Mouse (Mus musculus) midbrain, embryonic 14.5 days (tissue): ENCODE measurements around the gene Pcp4l1. TPM values are rescaled to one million over a fixed set of nuclear protein-coding genes. Genes with fewer than 3 reads are reported as not detected.

Source experiments
- ATAC-seq: fragments of 200-750 bp; cut with Nextera tagmentation; 2 replicates; pipeline ENCODE4 v1.8.0; 2017; ENCODE audit warnings: moderate number of reproducible peaks, moderate library complexity; ENCODE audit not compliant: low FRiP score, low TSS enrichment
- DNase-seq: peaks from one replicate; pipeline ENCODE4 v3.0.0-alpha.2; 2015
- H3K27ac ChIP-seq: fragments of 300-500 bp; sonication (generic); replicated peaks from 2 replicates; pipeline ENCODE4 v1.5.1; 2014; ENCODE audit warnings: mild to moderate bottlenecking, low read depth, low read length, moderate library complexity
- H3K27me3 ChIP-seq: fragments of 300-500 bp; sonication (generic); 2 replicates; pipeline ENCODE4 v1.6.1; 2014; ENCODE audit warnings: low read length, control low read depth, mixed read lengths; ENCODE audit not compliant: control insufficient read depth, insufficient read depth
- H3K36me3 ChIP-seq: fragments of 300-500 bp; sonication (generic); 2 replicates; pipeline ENCODE4 v1.6.1; 2014; ENCODE audit warnings: low read length, control low read depth; ENCODE audit not compliant: control insufficient read depth, insufficient read depth
- H3K4me1 ChIP-seq: fragments of 300-500 bp; sonication (generic); 2 replicates; pipeline ENCODE4 v1.6.1; 2014; ENCODE audit warnings: mild to moderate bottlenecking, antibody characterized with exemption, low read length, control low read depth; ENCODE audit not compliant: control insufficient read depth, insufficient read depth
- H3K4me2 ChIP-seq: fragments of 300-500 bp; sonication (generic); 2 replicates; pipeline ENCODE4 v1.6.1; 2014; ENCODE audit warnings: mild to moderate bottlenecking, low read length, moderate library complexity
- H3K4me3 ChIP-seq: fragments of 300-500 bp; sonication (generic); replicated peaks from 2 replicates; pipeline ENCODE4 v1.5.1; 2014; ENCODE audit warnings: low read depth, low read length
- H3K9ac ChIP-seq: fragments of 300-500 bp; sonication (generic); replicated peaks from 2 replicates; pipeline ENCODE4 v1.6.1; 2014; ENCODE audit warnings: mild to moderate bottlenecking, low read length, moderate library complexity
- H3K9me3 ChIP-seq: fragments of 300-500 bp; sonication (generic); 2 replicates; pipeline ENCODE4 v1.6.1; 2016; ENCODE audit warnings: low read length, control low read depth, mixed read lengths; ENCODE audit not compliant: control insufficient read depth
- WGBS: fragments of 180-500 bp; shearing (Covaris S2); extraction: QIAGEN DNeasy Blood & Tissue Kit; methylation state at CpG from one replicate; pipeline ENCODE4 v1.1.7; 2014; 5-methylcytosine and 5-hydroxymethylcytosine counted together
- polyA plus RNA-seq: library from polyadenylated mRNA; unstranded; fragments of >200 nt; fragmentation: Nextera tagmentation; extraction: Ambion mirVana; gene quantifications from 2 replicates; pipeline ENCODE4 v1.2.1, GENCODE M21; 2014

Gene Pcp4l1
- polyA plus RNA-seq, 1 experiment from 2014 or later, result 20.0 TPM

DNA sequence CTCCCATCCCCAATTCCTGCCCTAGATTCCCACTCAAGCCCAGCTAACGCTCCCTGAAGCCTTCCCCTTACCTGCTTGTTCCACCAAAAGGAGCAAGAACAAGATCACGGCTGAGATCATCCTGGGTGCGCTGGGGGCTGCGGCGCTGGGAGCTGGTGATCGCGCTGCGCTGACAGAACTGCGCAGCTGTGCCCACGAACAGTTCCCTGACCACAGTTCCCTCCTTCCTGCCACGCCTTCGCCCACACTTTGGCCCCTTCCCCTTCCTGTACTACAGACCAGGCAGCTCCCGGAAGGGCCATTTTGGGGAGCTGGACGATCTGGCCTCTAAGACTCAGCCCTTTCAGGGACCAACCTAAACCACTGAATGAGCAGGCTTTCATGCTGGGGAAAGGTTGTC lies 38.1 kb upstream of the Pcp4l1 start, which contains the start of gene Fcer1g:
Fcer1g (minus strand) TSS at position 240 of the 400 bp plus-strand sequence.
- peaks cover 55% of the 10 kb centered on the region for H3K36me3 ChIP-seq
- no peak within 1 kb of the TSS for H3K9ac ChIP-seq
- H3K4me2 ChIP-seq, result no peak within 1 kb of the TSS
- H3K4me1 ChIP-seq, result no peaks in the 10 kb centered on the region
- 92% methylated on average over 14 of the region's 14 CpGs for WGBS
- no peaks in the 10 kb centered on the region for H3K27me3 ChIP-seq
- DNase-seq (no peak), ATAC-seq (no peak)
- no peak within 1 kb of the TSS for H3K27ac ChIP-seq
- H3K4me3 ChIP-seq, result no peak within 1 kb of the TSS
- H3K9me3 ChIP-seq, result no peaks in the 10 kb centered on the region

DNA sequence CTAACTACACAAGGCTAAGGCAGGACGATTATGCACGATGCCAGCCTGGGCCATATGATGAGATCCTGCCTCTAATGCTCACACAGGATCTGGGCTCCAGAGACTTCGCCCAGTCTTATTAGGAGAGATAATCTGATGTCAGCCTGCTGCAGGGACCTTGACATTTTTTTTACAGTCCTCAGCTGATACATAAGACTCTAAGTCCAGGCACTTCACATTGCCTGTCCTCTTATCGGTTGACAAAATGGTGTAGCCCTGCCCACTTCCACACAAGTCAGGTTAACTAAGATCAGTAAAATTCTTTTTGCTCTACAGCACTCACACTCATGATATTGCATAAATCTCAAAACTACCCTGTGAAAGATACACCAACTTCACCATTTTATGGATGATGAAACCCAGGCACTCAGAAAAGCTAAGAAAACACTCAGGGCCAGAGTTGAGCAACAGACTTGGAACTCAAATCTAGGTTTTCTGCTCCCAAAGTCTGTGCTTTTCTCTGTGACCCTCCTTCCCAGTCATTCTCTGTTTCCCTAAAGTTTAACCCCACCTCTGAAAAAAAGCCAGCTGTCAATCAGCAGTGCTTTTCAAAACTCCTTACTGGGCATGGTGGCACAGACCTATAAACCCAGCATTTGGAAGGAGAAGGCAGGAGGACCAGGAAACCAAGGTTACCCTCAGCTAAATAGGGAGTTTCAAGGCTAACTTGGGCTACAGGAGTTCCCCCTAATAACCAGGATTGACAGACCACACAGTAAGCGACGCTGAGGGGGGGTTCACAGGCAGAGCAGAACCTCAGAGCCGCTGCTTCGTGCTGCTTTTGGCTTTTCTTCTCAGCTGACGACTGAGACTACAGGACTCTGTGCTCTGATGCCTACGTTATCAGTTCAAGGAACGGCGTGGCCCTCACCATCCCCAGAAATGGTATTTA lies 37.0 kb upstream of the Pcp4l1 start:
- ATAC-seq (no peak), DNase-seq (no peak)
- Histone ChIP-seq H3K27ac (no peak overlapping the region), H3K4me3 (no peak overlapping the region), H3K4me1 (no peaks in the 10 kb centered on the region), H3K9ac (no peak overlapping the region), H3K9me3 (no peaks in the 10 kb centered on the region), H3K36me3 (peaks cover 45% of the 10 kb centered on the region), H3K4me2 (no peak overlapping the region), H3K27me3 (no peaks in the 10 kb centered on the region)
- WGBS, result 85% methylated on average over 12 of the region's 12 CpGs

DNA sequence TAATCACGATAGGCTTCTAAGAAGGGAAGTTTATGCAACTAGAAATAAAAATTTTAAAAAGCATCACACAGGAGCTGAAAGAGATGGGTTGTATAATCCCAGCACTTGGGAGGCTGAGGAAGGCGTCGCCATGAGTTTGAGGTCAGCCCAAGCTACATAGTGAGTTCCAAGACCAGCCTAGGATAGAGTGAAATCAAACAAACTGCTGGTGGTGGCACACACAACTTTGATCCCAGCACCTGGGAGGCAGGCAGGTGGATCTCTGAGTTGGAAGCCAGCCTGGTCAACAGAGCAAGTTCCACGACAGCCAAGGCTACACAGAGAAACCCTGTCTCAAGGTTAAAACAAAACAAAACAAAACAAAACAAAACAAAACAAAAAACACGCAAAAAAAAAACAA lies 36.3 kb upstream of the Pcp4l1 start:
- WGBS, result 92% methylated on average over 5 of the region's 5 CpGs
- DNase-seq (no peak), ATAC-seq (no peak)
- Histone ChIP-seq H3K4me3 (no peak overlapping the region), H3K27me3 (no peaks in the 10 kb centered on the region), H3K27ac (no peak overlapping the region), H3K4me1 (no peaks in the 10 kb centered on the region), H3K36me3 (peaks cover 38% of the 10 kb centered on the region), H3K9me3 (no peaks in the 10 kb centered on the region), H3K9ac (no peak overlapping the region), H3K4me2 (no peak overlapping the region)

DNA sequence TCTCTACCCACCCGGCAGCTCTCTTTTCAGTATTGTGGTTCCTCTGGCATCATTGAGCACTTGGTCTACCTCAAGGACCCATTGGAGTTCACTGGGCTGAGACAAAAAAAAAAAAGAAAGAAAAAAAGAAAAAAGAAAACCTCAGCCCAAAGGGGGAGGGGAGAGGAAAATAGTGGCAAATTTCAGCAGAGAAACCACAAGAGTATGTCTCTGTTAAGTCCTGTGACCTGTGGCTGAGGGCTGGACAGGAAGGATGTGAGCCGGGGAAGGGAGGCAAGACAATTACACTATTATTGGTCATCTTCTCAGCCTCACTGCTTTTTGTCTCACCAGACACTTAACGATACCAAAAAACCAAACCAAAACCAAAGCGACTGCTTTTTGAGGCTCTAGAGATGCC lies 35.8 kb upstream of the Pcp4l1 start:
- Histone ChIP-seq H3K4me2 (no peak overlapping the region), H3K9ac (no peak overlapping the region), H3K9me3 (no peaks in the 10 kb centered on the region), H3K36me3 (peaks cover 33% of the 10 kb centered on the region), H3K4me1 (no peaks in the 10 kb centered on the region), H3K4me3 (no peak overlapping the region), H3K27ac (no peak overlapping the region), H3K27me3 (no peaks in the 10 kb centered on the region)
- ATAC-seq (no peak), DNase-seq (no peak)
- WGBS, result 76% methylated on average over 4 of the region's 4 CpGs

DNA sequence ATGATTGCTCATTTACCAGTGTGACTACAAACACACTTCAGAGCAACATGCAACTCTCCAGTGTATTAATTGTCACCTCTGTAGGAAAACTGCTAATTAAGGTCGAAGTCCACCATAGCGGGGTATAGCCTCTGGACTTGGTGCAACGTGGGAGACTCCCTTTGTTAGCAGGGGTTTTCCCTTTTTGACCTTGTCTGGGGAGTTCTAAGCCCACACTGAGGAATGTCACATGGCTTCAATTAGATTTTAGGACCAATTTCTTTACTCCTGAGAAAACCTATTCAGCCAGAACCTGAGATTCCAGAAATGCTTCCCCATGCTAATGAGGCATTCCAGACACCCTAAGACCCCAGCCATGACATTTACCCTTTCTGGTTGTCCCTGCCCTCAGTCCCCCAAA lies 34.1 kb upstream of the Pcp4l1 start:
- no peaks in the 10 kb centered on the region for H3K9me3 ChIP-seq
- H3K36me3 ChIP-seq, result peaks cover 17% of the 10 kb centered on the region
- DNase-seq, result no peak
- H3K27ac ChIP-seq, result no peak overlapping the region
- no peak overlapping the region for H3K4me2 ChIP-seq
- WGBS, result 65% methylated on average over 3 of the region's 3 CpGs
- no peaks in the 10 kb centered on the region for H3K4me1 ChIP-seq
- no peak overlapping the region for H3K4me3 ChIP-seq
- H3K27me3 ChIP-seq, result no peaks in the 10 kb centered on the region
- no peak overlapping the region for H3K9ac ChIP-seq
- ATAC-seq, result no peak

DNA sequence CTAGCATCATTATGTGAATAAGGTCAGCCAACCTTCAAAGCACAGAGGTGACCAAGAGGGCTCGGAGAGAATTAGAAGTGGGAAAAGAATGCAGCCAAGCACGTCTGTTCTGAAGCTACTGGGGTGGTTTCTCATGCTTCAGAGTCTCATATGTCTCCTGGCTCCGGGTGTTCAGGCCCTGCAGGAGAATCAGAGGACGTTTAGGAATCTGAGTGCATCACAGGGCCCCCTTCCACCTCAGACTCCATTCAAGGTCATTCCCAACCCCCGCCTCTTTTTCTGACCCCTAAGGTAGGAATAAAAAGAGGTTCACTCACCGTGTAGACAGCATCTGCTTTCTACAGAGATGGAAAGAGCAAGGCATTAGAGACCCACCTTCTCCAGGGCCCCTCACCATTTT lies 33.7 kb upstream of the Pcp4l1 start:
- Histone ChIP-seq H3K9ac (no peak overlapping the region), H3K4me3 (no peak overlapping the region), H3K4me2 (no peak overlapping the region), H3K36me3 (peaks cover 12% of the 10 kb centered on the region), H3K27ac (no peak overlapping the region), H3K4me1 (no peaks in the 10 kb centered on the region), H3K9me3 (no peaks in the 10 kb centered on the region), H3K27me3 (no peaks in the 10 kb centered on the region)
- ATAC-seq (no peak), DNase-seq (no peak)
- 30% methylated on average over 6 of the region's 6 CpGs for WGBS

DNA sequence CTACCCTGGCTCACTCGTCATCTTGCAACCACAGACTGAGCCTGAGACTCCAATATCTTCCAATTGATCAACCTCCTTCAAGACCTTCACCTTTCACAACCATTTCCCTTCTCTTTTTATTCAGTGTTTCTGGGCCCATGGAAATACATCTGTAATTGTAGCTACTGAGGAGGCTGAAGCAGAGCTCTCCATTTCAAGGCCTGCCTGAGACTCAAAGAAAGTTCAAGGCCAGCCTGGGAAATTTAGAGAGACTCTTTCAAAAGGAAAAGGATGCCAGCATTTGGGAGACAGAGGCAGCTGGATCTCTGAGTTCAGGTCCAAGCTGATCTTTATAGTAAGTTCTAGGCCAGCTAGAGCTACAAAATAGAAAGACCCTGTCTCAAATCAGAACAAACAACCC lies 31.8 kb upstream of the Pcp4l1 start:
- ATAC-seq, result no peak
- no peaks in the 10 kb centered on the region for H3K9me3 ChIP-seq
- H3K4me1 ChIP-seq, result no peaks in the 10 kb centered on the region
- WGBS, result 79% methylated on average over 1 of the region's 1 CpGs
- H3K9ac ChIP-seq, result no peak overlapping the region
- no peaks in the 10 kb centered on the region for H3K36me3 ChIP-seq
- H3K27me3 ChIP-seq, result no peaks in the 10 kb centered on the region
- no peak for DNase-seq
- H3K4me2 ChIP-seq, result no peak overlapping the region
- no peak overlapping the region for H3K27ac ChIP-seq
- H3K4me3 ChIP-seq, result no peak overlapping the region

DNA sequence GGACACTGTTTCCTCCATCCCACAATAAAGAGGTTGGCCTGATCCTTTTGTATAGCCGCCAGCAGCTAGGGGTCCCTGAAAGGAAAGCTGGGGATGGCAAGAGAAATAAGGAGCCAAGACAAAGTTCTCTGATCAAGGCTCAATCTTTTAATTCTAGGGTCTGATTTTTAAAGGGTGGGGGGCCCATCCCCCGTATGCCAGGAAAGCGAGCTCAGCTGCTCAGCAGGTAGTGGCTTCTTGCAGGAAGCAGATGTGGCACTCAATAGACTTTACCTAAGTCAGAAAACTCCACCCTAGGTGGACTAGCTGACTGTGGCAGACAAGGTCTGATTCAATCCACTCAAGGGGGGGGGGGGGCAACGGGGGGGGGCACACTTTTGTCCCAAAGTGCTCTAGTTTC lies 30.7 kb upstream of the Pcp4l1 start:
- no peak overlapping the region for H3K4me3 ChIP-seq
- H3K9me3 ChIP-seq, result no peaks in the 10 kb centered on the region
- H3K27ac ChIP-seq, result no peak overlapping the region
- no peaks in the 10 kb centered on the region for H3K27me3 ChIP-seq
- H3K9ac ChIP-seq, result no peak overlapping the region
- H3K4me2 ChIP-seq, result no peak overlapping the region
- peaks cover under 1% of the 10 kb centered on the region; the same call in 1 of the 2 replicates for H3K4me1 ChIP-seq
- DNase-seq, result no peak
- no peak for ATAC-seq
- H3K36me3 ChIP-seq, result no peaks in the 10 kb centered on the region
- 52% methylated on average over 4 of the region's 4 CpGs for WGBS

DNA sequence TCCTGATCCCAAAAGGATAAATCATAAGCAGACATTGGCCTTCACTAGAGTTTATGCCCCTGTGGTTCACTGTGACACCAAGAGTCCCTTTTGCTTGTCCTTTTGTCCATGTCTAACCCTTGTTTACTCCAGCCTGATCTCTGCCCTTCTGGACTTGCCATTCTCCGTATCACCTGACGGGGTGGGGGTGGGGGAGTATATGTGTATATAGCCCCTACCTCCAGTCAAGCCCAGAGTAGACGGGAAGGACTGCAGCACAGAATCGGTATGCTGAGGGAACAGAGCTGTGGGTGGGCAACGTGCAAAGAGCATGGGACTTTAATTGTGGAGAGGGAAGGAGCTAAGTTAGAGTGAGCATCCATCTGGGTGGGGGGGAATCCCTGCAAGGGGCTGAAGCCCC lies 28.8 kb upstream of the Pcp4l1 start, which contains the start of gene Apoa2:
Apoa2 (plus strand) TSS at position 198 of the 400 bp plus-strand sequence.
- Histone ChIP-seq H3K4me1 (peaks cover 13% of the 10 kb centered on the region), H3K27me3 (no peaks in the 10 kb centered on the region), H3K4me3 (no peak within 1 kb of the TSS), H3K4me2 (no peak within 1 kb of the TSS), H3K9me3 (no peaks in the 10 kb centered on the region), H3K36me3 (no peaks in the 10 kb centered on the region), H3K9ac (no peak within 1 kb of the TSS), H3K27ac (no peak within 1 kb of the TSS)
- DNase-seq (no peak), ATAC-seq (no peak)
- WGBS, result 81% methylated on average over 5 of the region's 5 CpGs
